Mouse (Mus musculus): ENCODE measurements around the gene Robo3.

GRCm38 (mm10) chr9:37401802-37402201, 31.2 kb downstream of the Robo3 start, which contains the start of gene Robo4:
- TF ChIP-seq CTCF (IDR thresholded peaks at IDR 0.05; ENCODE audit: low read depth, low read length) (no peak), GATA2 (IDR thresholded peaks at IDR 0.05; ENCODE audit: borderline replicate concordance, low read depth, low read length) (no peak), GATA1 (IDR thresholded peaks at IDR 0.05; ENCODE audit: borderline replicate concordance, low read length) (no peak), TAL1 (conservative IDR thresholded peaks at IDR 0.05; ENCODE audit: low read depth, low read length) (no peak), POLR2AphosphoS5 (IDR thresholded peaks at IDR 0.05; ENCODE audit: insufficient replicate concordance, low read depth, low read length) (no peak)

All from G1E (cell line).